Mouse (Mus musculus) adrenal gland, postnatal 25 days (tissue): ENCODE data around the gene C1qc. TPM values are rescaled to one million over a fixed set of nuclear protein-coding genes. Genes with fewer than 3 reads are reported as not detected.

Experiments
- DNase-seq: peaks from one replicate; pipeline ENCODE4 v3.0.0; 2021; ENCODE audit warnings: mixed read lengths
- total RNA-seq: library from RNA; stranded (reverse); gene quantifications from 2 replicates; pipeline ENCODE4 v1.2.3, GENCODE M21; 2021

The C1qc gene
- total RNA-seq, 1 experiment from 2014 or later, result 22.5 TPM

GRCm38 (mm10) chr4:136895861-136896260 is 3.0 kb upstream of the C1qc start:
- DNase-seq, result no peak

GRCm38 (mm10) chr4:136894821-136895220 is 2.0 kb upstream of the C1qc start:
- DNase-seq, result no peak

- DNase-seq, result peak; percentile 34
Observed at GRCm38 (mm10) chr4:136893691-136894543, 1.1 kb upstream of the C1qc start.

- no peak for DNase-seq
Observed at GRCm38 (mm10) chr4:136892371-136892770, 494 bp downstream of the C1qc start.

GRCm38 (mm10) chr4:136891115-136891514 is 1.8 kb downstream of the C1qc start:
- no peak for DNase-seq

- DNase-seq, result no peak
Observed at GRCm38 (mm10) chr4:136889981-136890380, 2.9 kb downstream of the C1qc start.

- no peak for DNase-seq
Observed at GRCm38 (mm10) chr4:136887714-136888113, 5.2 kb downstream of the C1qc start.

- DNase-seq, result no peak
Observed at GRCm38 (mm10) chr4:136886101-136886500, 6.8 kb downstream of the C1qc start, which contains the start of gene C1qb. Gene C1qb, minus strand, starts transcription at chr4:136886187.

GRCm38 (mm10) chr4:136878601-136879000 is 14.3 kb downstream of the C1qc start:
- no peak for DNase-seq

GRCm38 (mm10) chr4:136878171-136878570 is 14.7 kb downstream of the C1qc start:
- no peak for DNase-seq

GRCm38 (mm10) chr4:136876971-136877370 is 15.9 kb downstream of the C1qc start:
- DNase-seq, result peak; percentile 59

- DNase-seq, result no peak
Observed at GRCm38 (mm10) chr4:136875012-136875411, 17.9 kb downstream of the C1qc start.

- no peak for DNase-seq
Observed at GRCm38 (mm10) chr4:136868371-136868770, 24.5 kb downstream of the C1qc start.

GRCm38 (mm10) chr4:136867690-136868345 is 25.0 kb downstream of the C1qc start:
- DNase-seq, result no peak

GRCm38 (mm10) chr4:136865531-136865930 is 27.3 kb downstream of the C1qc start:
- DNase-seq, result no peak

- no peak for DNase-seq
Observed at GRCm38 (mm10) chr4:136864751-136865470, 28.0 kb downstream of the C1qc start.

- DNase-seq, result no peak
Observed at GRCm38 (mm10) chr4:136863517-136863916, 29.3 kb downstream of the C1qc start.

- DNase-seq, result no peak
Observed at GRCm38 (mm10) chr4:136862411-136862810, 30.5 kb downstream of the C1qc start.

GRCm38 (mm10) chr4:136861806-136862205 is 31.1 kb downstream of the C1qc start:
- no peak for DNase-seq

- DNase-seq, result no peak
Observed at GRCm38 (mm10) chr4:136860022-136860421, 32.8 kb downstream of the C1qc start.

- DNase-seq, result no peak
Observed at GRCm38 (mm10) chr4:136855081-136855480, 37.8 kb downstream of the C1qc start.

GRCm38 (mm10) chr4:136852989-136853388 is 39.9 kb downstream of the C1qc start:
- DNase-seq, result no peak

- no peak for DNase-seq
Observed at GRCm38 (mm10) chr4:136852119-136852518, 40.7 kb downstream of the C1qc start.
